Mouse (Mus musculus) megakaryocyte-erythroid progenitor cell, adult 5-6 weeks (primary cell): ENCODE results near the gene Ankfn1. TPM values are rescaled to one million over a fixed set of nuclear protein-coding genes. Genes with fewer than 3 reads are reported as not detected.

Experiments used
- ATAC-seq: replicated peaks from 2 replicates; pipeline ENCODE4 v1.8.0; 2016; ENCODE audit warnings: mild to moderate bottlenecking, inconsistent platforms; ENCODE audit not compliant: severe bottlenecking, poor library complexity, low FRiP score, low TSS enrichment
- total RNA-seq, 2 experiments: library from RNA; stranded (forward) in 1 of 2; stranded (reverse) in 1 of 2; fragments of 200-1000, 215-1000 nt in 1 of 2; fragments of >200 nt in 1 of 2; fragmentation: Nextera tagmentation in 1 of 2; gene quantifications; 2 replicates each; pipeline ENCODE4 v1.2.3; 2014 to 2017

Gene Ankfn1
- total RNA-seq, 2 experiments from 2014 or later = not detected

DNA sequence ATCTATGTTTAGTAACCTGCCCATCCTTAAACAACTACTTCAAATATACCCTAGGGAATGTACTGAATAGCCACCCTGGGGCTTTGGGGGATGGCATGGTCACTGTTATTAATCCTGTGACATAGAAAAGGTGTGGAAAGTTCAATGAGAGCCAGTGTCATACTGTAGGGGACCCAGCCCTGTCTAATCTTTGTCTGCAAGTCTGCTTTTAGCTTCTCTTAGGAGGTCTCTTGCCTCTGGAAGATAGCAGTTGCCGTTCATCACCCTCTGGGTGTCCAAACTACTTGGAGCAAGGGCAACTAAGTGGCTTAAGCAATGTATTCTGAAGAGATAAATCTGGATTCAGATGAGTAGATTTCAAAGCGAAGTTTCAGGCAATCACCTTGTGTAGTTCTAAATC, 357.6 kb downstream of the Ankfn1 start:
- no peak for ATAC-seq

DNA sequence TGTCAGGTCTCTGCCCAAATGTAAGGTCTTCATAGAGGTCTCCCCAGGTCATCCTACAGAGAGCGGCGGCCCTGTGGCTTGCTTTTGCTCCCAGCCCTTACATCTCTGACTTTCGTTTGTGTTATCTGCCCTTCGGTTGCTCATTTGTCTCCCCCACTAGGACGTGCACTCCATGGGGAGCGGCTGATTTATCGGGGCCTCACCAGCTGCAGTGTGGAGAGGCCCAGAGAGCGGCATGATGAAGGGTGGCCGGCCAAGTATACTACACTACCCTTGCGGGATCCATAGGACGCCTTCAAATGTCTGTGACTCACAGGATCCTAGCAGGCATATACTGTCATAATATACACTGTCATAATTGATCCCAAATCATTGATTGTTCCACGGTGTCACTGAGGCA, 358.8 kb downstream of the Ankfn1 start:
- ATAC-seq = no peak

DNA sequence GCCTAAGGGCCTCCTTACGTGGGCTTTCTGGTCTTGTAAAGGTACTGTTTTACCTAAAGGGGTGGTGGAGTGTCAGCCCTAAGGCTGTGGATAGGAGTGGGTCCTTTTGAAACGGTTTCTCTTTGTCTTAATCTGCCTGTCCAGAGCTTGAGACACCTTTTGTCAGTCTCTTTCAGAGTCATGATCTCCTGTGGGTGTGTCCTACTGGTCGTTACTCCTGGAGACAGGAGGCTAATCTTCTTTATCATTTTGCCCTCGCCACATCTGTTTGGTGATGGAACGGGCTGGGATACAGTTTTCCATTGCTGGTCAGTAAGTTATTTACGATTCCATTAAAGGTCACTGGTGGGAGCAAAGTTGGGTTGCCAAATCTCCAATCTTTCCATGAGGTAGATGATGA, 360.7 kb downstream of the Ankfn1 start:
- no peak for ATAC-seq

- no peak for ATAC-seq
Observed at GRCm38 (mm10) chr11:89408774-89409173, 368.7 kb downstream of the Ankfn1 start.

DNA sequence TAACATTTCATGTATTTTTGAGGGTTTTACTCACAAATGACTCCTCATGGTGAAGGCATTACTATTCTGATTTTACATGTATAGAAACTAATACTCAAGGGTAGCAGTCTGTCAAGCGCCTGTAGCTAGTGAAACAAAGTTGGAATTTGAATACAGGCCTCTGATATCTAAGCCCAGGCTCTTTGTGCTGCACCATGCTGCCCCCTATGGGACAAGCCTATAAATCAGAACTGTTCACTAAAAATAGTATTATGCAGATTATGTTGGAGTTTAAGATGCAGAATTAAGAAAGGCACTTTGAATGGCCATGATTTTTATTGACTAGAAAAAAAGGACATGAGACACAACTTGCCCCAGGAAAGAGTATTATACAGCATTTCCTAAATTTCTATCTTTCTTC, 373.0 kb downstream of the Ankfn1 start:
- no peak for ATAC-seq

GRCm38 (mm10) chr11:89403436-89403835, 374.0 kb downstream of the Ankfn1 start:
- ATAC-seq = no peak

DNA sequence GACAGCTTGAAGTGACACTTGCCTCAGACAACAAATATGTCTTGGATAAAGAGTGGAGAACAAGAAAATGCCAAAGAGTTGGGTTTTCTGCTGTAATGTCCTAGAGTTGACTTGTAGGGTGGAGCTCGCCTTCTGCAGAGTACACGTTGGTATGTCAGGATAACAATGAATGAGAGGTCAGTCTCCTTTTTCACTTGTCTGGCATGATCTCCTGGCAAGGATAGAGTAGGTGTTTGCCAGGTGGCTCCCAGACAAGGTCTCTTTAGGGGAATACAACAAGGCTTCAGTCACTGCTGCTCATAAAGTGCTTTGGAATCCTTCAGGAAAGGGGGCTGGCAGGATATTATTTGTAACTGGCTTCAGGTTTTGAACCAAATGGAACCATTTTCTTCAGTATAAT, 388.6 kb downstream of the Ankfn1 start:
- ATAC-seq = no peak

GRCm38 (mm10) chr11:89382634-89383009, 394.8 kb downstream of the Ankfn1 start:
- no peak for ATAC-seq

GRCm38 (mm10) chr11:89381782-89382633, 395.4 kb downstream of the Ankfn1 start:
- ATAC-seq = no peak

DNA sequence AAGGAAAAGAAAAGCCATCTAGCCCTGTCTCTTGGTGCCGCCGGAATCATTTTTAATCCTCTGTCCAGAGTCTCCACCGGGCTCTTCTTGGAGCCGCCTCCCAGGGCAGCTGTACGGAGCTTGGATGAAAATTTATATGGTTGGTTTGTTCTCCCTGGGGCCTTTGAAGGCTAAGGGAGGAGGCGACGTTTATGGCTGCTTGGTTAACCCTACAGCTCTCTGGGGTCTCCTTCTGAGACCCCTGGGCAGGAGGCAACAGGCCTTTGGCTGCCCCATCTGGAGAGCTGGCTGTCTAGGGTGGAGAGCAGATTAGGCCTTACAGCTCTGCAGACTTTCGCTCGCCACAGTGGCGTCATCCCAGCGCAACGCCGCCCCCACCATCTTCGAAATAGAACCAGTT, 406.5 kb downstream of the Ankfn1 start:
- no peak for ATAC-seq

- no peak for ATAC-seq
Observed at GRCm38 (mm10) chr11:89370373-89370772, 407.1 kb downstream of the Ankfn1 start.

- no peak for ATAC-seq
Observed at GRCm38 (mm10) chr11:89363981-89364380, 413.5 kb downstream of the Ankfn1 start.

DNA sequence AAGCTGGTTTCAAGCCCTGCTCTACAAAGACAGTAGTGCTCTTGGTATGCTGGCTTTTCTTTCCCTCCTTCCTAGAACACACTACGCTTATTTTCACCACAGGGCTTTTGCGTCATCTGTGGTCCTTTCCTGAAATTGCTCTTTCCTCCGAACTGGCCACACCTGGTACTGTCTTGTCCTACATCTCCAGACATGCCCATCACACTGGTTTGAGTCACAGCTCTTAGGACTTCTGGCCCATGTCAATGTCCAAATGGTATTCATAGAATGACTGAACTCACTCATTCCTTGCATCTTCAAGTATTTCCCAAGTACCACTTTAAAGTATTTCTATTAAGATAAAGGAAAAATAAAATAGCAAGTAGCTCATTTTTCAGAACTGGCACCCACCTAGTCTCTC, 416.6 kb downstream of the Ankfn1 start:
- no peak for ATAC-seq

GRCm38 (mm10) chr11:89358546-89358945, 418.9 kb downstream of the Ankfn1 start:
- no peak for ATAC-seq

DNA sequence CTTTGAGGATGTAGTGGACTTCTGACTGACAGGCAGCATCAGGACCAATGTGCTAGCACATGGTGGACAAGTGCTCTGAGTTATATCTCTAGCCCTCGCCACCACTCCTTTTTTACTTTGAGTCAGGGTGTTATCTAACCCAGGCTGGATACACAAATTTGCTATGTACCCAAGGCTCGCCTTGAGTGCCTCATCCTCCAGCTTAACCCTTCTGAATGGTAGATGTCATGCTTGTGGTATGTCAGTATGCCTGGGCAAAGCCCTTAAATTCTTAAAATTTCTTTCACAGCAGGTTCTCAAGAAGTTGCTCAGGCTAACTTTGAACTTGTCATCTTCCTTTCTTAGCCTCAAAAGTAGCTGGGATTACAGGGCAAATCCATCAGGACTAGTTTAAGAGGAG, 421.0 kb downstream of the Ankfn1 start:
- ATAC-seq = no peak

DNA sequence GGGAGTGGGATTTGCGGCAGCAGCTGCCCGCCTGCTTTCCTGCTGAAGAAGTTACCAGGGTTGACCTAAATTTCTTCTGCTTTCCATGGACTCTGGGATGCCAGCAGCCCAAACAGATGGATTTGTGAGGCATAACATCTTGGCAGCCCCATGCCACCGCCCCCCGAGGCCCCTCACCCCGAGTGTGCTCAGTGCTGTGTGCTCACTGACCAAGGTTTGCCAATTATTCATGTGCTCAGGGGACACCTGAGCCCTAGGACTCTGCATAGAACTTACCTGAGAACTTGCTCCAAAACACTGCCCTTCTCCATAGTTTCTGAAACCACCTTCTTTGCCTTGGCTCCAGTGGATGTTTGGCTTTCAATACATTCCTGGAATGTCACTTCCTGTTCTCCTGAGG, 421.4 kb downstream of the Ankfn1 start:
- ATAC-seq = no peak

DNA sequence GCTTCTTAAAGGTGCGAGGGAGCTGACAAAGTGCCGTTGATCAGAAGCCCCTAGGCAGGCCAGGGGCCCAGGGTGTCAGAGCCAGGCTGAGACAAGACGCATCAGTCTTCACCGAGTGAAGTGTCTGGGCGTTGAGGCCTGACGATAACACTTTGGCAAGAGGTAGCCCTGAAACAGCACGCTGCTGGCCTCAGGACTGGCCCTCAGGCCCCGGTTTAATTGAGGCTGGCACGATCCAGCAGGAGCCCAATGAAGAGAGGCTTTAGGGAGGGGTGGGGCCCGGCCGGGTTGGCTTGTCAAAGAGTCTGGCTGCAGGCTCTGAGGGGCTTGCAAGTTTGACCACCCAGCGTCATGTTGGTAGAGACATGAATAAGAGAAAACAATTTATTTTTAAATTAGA, 437.2 kb downstream of the Ankfn1 start:
- no peak for ATAC-seq

Other genes starting within 250 kb of the Ankfn1 start
- 6.8 and 14.9 TPM in 2 replicates for gene Pctp, start 225.2 kb upstream of the Ankfn1 start, total RNA-seq (2014; fragmentation: Nextera tagmentation)
- 17.6 and 19.6 TPM in 2 replicates for gene Pctp, start 225.2 kb upstream of the Ankfn1 start, total RNA-seq (2017)